Mouse (Mus musculus): Measurements from ENCODE around the gene Olfr56.
"Not testable (repeated sequence)": the region's sequence is repeated elsewhere in the genome, so short reads cannot be mapped to it uniquely, and the experiment has no call there.

- not testable (repeated sequence) for TF ChIP-seq EP300 (IDR thresholded peaks at IDR 0.05; ENCODE audit: insufficient read depth, low read depth, low read length); CTCF (IDR thresholded peaks at IDR 0.05; ENCODE audit: low read depth, low read length); POLR2A (IDR thresholded peaks at IDR 0.05; ENCODE audit: insufficient read depth, low read length)
Observed at GRCm38 (mm10) chr11:49176047-49176779, 197.5 kb downstream of the Olfr56 start.
